Mouse (Mus musculus): ENCODE results near the gene Ston1. TPM values are rescaled to one million over a fixed set of nuclear protein-coding genes. Genes with fewer than 3 reads are reported as not detected.

The Ston1 gene
- total and polyA plus RNA-seq, 2 experiments from 2014 or later = 1.6 to 2.5 TPM

GRCm38 (mm10) chr17:88624386-88624785, 26.9 kb downstream of the Ston1 start:
- Histone ChIP-seq H3K9ac (replicated peaks; ENCODE audit: low read length) (no peak overlapping the region), H3K4me3 (ENCODE audit: low read length) (no peak overlapping the region), H3K4me2 (ENCODE audit: low read depth, low read length) (no peak overlapping the region), H3K4me1 (ENCODE audit: insufficient read depth, low read length) (no peaks in the 10 kb centered on the region), H3K36me3 (ENCODE audit: insufficient read depth, low read length) (no peaks in the 10 kb centered on the region), H3K27ac (no peak overlapping the region), H3K9me3 (ENCODE audit: low read length) (no peaks in the 10 kb centered on the region), H3K27me3 (ENCODE audit: insufficient read depth, low read length) (no peaks in the 10 kb centered on the region)
- no peak for TF ChIP-seq CTCF (IDR thresholded peaks at IDR 0.05; ENCODE audit: low read depth)
- DNase-seq (ENCODE audit: low spot score) = no peak
- ATAC-seq = no peak
- WGBS = 90% methylated on average over 4 of the region's 4 CpGs

GRCm38 (mm10) chr17:88625350-88625749, 27.9 kb downstream of the Ston1 start:
- Histone ChIP-seq H3K27ac (no peak overlapping the region), H3K27me3 (ENCODE audit: insufficient read depth, low read length) (no peaks in the 10 kb centered on the region), H3K36me3 (ENCODE audit: insufficient read depth, low read length) (no peaks in the 10 kb centered on the region), H3K9me3 (ENCODE audit: low read length) (no peaks in the 10 kb centered on the region), H3K9ac (replicated peaks; ENCODE audit: low read length) (no peak overlapping the region), H3K4me2 (ENCODE audit: low read depth, low read length) (no peak overlapping the region), H3K4me1 (ENCODE audit: insufficient read depth, low read length) (peaks cover 4% of the 10 kb centered on the region), H3K4me3 (ENCODE audit: low read length) (no peak overlapping the region)
- 93% methylated on average over 13 of the region's 13 CpGs for WGBS
- DNase-seq (ENCODE audit: low spot score) (no peak), ATAC-seq (no peak)
- no peak for TF ChIP-seq CTCF (IDR thresholded peaks at IDR 0.05; ENCODE audit: low read depth)

GRCm38 (mm10) chr17:88625931-88626330, 28.4 kb downstream of the Ston1 start:
- no peaks in the 10 kb centered on the region for H3K27me3 ChIP-seq (ENCODE audit: insufficient read depth, low read length)
- no peak for ATAC-seq
- H3K36me3 ChIP-seq (ENCODE audit: insufficient read depth, low read length) = no peaks in the 10 kb centered on the region
- no peak overlapping the region; the same call in 1 of the 2 replicates for H3K27ac ChIP-seq
- H3K9ac ChIP-seq (replicated peaks; ENCODE audit: low read length) = no peak overlapping the region
- no peaks in the 10 kb centered on the region for H3K9me3 ChIP-seq (ENCODE audit: low read length)
- WGBS = 81% methylated on average over 7 of the region's 7 CpGs
- H3K4me3 ChIP-seq (ENCODE audit: low read length) = no peak overlapping the region
- H3K4me2 ChIP-seq (ENCODE audit: low read depth, low read length) = no peak overlapping the region
- DNase-seq (ENCODE audit: low spot score) = no peak
- TF ChIP-seq CTCF (IDR thresholded peaks at IDR 0.05; ENCODE audit: low read depth) = no peak
- H3K4me1 ChIP-seq (ENCODE audit: insufficient read depth, low read length) = peaks cover 4% of the 10 kb centered on the region

- Histone ChIP-seq H3K4me2 (ENCODE audit: low read depth, low read length) (no peak overlapping the region; the same call in 1 of the 2 replicates), H3K9ac (replicated peaks; ENCODE audit: low read length) (no peak overlapping the region), H3K4me1 (ENCODE audit: insufficient read depth, low read length) (peaks cover 4% of the 10 kb centered on the region), H3K9me3 (ENCODE audit: low read length) (no peaks in the 10 kb centered on the region), H3K27me3 (ENCODE audit: insufficient read depth, low read length) (no peaks in the 10 kb centered on the region), H3K27ac (peak overlapping the region; percentile 36; the same call in 1 of the 2 replicates), H3K36me3 (ENCODE audit: insufficient read depth, low read length) (no peaks in the 10 kb centered on the region), H3K4me3 (ENCODE audit: low read length) (no peak overlapping the region)
- ATAC-seq (no peak), DNase-seq (ENCODE audit: low spot score) (no peak)
- no peak for TF ChIP-seq CTCF (IDR thresholded peaks at IDR 0.05; ENCODE audit: low read depth)
- 41% methylated on average over 7 of the region's 7 CpGs for WGBS
These were observed 28.9 kb downstream of the Ston1 start for GRCm38 (mm10) chr17:88626347-88626811.

- TF ChIP-seq CTCF (IDR thresholded peaks at IDR 0.05; ENCODE audit: low read depth) = no peak
- 78% methylated on average over 7 of the region's 7 CpGs for WGBS
- Histone ChIP-seq H3K4me3 (ENCODE audit: low read length) (no peak overlapping the region), H3K27me3 (ENCODE audit: insufficient read depth, low read length) (no peaks in the 10 kb centered on the region), H3K4me2 (ENCODE audit: low read depth, low read length) (no peak overlapping the region; the same call in 1 of the 2 replicates), H3K36me3 (ENCODE audit: insufficient read depth, low read length) (no peaks in the 10 kb centered on the region), H3K9ac (replicated peaks; ENCODE audit: low read length) (no peak overlapping the region), H3K9me3 (ENCODE audit: low read length) (no peaks in the 10 kb centered on the region), H3K4me1 (ENCODE audit: insufficient read depth, low read length) (peaks cover 4% of the 10 kb centered on the region), H3K27ac (no peak overlapping the region; the same call in 1 of the 2 replicates)
- DNase-seq (ENCODE audit: low spot score) = no peak
- ATAC-seq = no peak
These were observed 29.7 kb downstream of the Ston1 start for GRCm38 (mm10) chr17:88627150-88627549.

GRCm38 (mm10) chr17:88628676-88629380, 31.3 kb downstream of the Ston1 start:
- H3K9ac ChIP-seq (replicated peaks; ENCODE audit: low read length) = no peak overlapping the region
- DNase-seq (ENCODE audit: low spot score) (peak; percentile 57), ATAC-seq (peak; percentile 80)
- H3K27me3 ChIP-seq (ENCODE audit: insufficient read depth, low read length) = no peaks in the 10 kb centered on the region
- no peaks in the 10 kb centered on the region for H3K36me3 ChIP-seq (ENCODE audit: insufficient read depth, low read length)
- no peaks in the 10 kb centered on the region for H3K9me3 ChIP-seq (ENCODE audit: low read length)
- peaks cover 4% of the 10 kb centered on the region for H3K4me1 ChIP-seq (ENCODE audit: insufficient read depth, low read length)
- 37% methylated on average over 9 of the region's 10 CpGs for WGBS
- TF ChIP-seq CTCF (IDR thresholded peaks at IDR 0.05; ENCODE audit: low read depth) = no peak
- no peak overlapping the region for H3K4me2 ChIP-seq (ENCODE audit: low read depth, low read length)
- no peak overlapping the region for H3K4me3 ChIP-seq (ENCODE audit: low read length)
- peak overlapping the region; percentile 55; the same call in 1 of the 2 replicates for H3K27ac ChIP-seq

- no peak overlapping the region for H3K4me2 ChIP-seq (ENCODE audit: low read depth, low read length)
These were observed 31.9 kb downstream of the Ston1 start for GRCm38 (mm10) chr17:88629381-88629759.

More at GRCm38 (mm10) chr17:88629381-88629759, 31.9 kb downstream of the Ston1 start:
- Histone ChIP-seq H3K9ac (replicated peaks; ENCODE audit: low read length) (no peak overlapping the region), H3K27ac (peak overlapping the region; percentile 55), H3K27me3 (ENCODE audit: insufficient read depth, low read length) (no peaks in the 10 kb centered on the region), H3K36me3 (ENCODE audit: insufficient read depth, low read length) (no peaks in the 10 kb centered on the region), H3K4me3 (ENCODE audit: low read length) (no peak overlapping the region), H3K4me1 (ENCODE audit: insufficient read depth, low read length) (peaks cover 4% of the 10 kb centered on the region), H3K9me3 (ENCODE audit: low read length) (no peaks in the 10 kb centered on the region)
- WGBS = 8% methylated on average over 4 of the region's 4 CpGs
- DNase-seq (ENCODE audit: low spot score) = peak; percentile 65
- ATAC-seq = peak; percentile 77
- no peak for TF ChIP-seq CTCF (IDR thresholded peaks at IDR 0.05; ENCODE audit: low read depth)
